Mouse (Mus musculus) spleen, adult 18-20 months (tissue): ENCODE measurements around the gene Crlf1.

Experiments used
- DNase-seq, 2 experiments: peaks; one replicate each; pipeline ENCODE4 v3.0.0; 2022; ENCODE audit warnings: mixed read lengths in 2 of 2

The Crlf1 gene

GRCm38 (mm10) chr8:70492664-70493640 lies at the start of gene Crlf1:
Crlf1 (plus strand) TSS chr8:70493158.
- no peak for DNase-seq

- DNase-seq: no peak
Measured at GRCm38 (mm10) chr8:70443326-70443725, 49.6 kb upstream of the Crlf1 start.

GRCm38 (mm10) chr8:70445988-70446387 lies 47.0 kb upstream of the Crlf1 start:
- no peak for DNase-seq

GRCm38 (mm10) chr8:70447639-70448420 lies 45.1 kb upstream of the Crlf1 start:
- DNase-seq: no peak

- no peak for DNase-seq
Measured at GRCm38 (mm10) chr8:70452196-70452966, 40.6 kb upstream of the Crlf1 start.

- no peak for DNase-seq
Measured at GRCm38 (mm10) chr8:70453852-70454251, 39.1 kb upstream of the Crlf1 start.

- no peak for DNase-seq
Measured at GRCm38 (mm10) chr8:70456996-70457395, 36.0 kb upstream of the Crlf1 start.

- no peak for DNase-seq
Measured at GRCm38 (mm10) chr8:70457882-70458281, 35.1 kb upstream of the Crlf1 start.

- DNase-seq: no peak
Measured at GRCm38 (mm10) chr8:70458462-70458861, 34.5 kb upstream of the Crlf1 start.

GRCm38 (mm10) chr8:70459636-70460035 lies 33.3 kb upstream of the Crlf1 start:
- DNase-seq: no peak

- DNase-seq: no peak
Measured at GRCm38 (mm10) chr8:70460199-70460598, 32.8 kb upstream of the Crlf1 start.

- DNase-seq: no peak
Measured at GRCm38 (mm10) chr8:70460606-70461005, 32.4 kb upstream of the Crlf1 start.

GRCm38 (mm10) chr8:70461765-70462515 lies 31.0 kb upstream of the Crlf1 start:
- no peak for DNase-seq

GRCm38 (mm10) chr8:70462516-70462813 lies 30.5 kb upstream of the Crlf1 start:
- DNase-seq: no peak

GRCm38 (mm10) chr8:70463306-70463705 lies 29.7 kb upstream of the Crlf1 start:
- no peak for DNase-seq

GRCm38 (mm10) chr8:70464162-70464561 lies 28.8 kb upstream of the Crlf1 start:
- DNase-seq: no peak

- DNase-seq: no peak
Measured at GRCm38 (mm10) chr8:70465701-70466100, 27.3 kb upstream of the Crlf1 start.

- no peak for DNase-seq
Measured at GRCm38 (mm10) chr8:70466305-70466704, 26.7 kb upstream of the Crlf1 start.

GRCm38 (mm10) chr8:70466771-70467170 lies 26.2 kb upstream of the Crlf1 start:
- DNase-seq: no peak

- DNase-seq: no peak
Measured at GRCm38 (mm10) chr8:70467229-70467725, 25.7 kb upstream of the Crlf1 start.

GRCm38 (mm10) chr8:70467907-70468306 lies 25.1 kb upstream of the Crlf1 start:
- no peak for DNase-seq

- no peak for DNase-seq
Measured at GRCm38 (mm10) chr8:70468733-70469132, 24.2 kb upstream of the Crlf1 start.
